Mouse (Mus musculus) mouse trophoblast stem cell (cell line): ENCODE results near the gene Slco1a5.
"Not testable (repeated sequence)": the region's sequence is repeated elsewhere in the genome, so short reads cannot be mapped to it uniquely, and the experiment has no call there.

Experiments used
- in situ Hi-C, 2 experiments: fragments of 300-500 bp; cut with MseI, MboI; formaldehyde crosslinking; loops; 2 replicates in 1 of 2; 3 replicates in 1 of 2; pipeline ENCODE4 v1.15.1; 2025

The Slco1a5 gene

DNA sequence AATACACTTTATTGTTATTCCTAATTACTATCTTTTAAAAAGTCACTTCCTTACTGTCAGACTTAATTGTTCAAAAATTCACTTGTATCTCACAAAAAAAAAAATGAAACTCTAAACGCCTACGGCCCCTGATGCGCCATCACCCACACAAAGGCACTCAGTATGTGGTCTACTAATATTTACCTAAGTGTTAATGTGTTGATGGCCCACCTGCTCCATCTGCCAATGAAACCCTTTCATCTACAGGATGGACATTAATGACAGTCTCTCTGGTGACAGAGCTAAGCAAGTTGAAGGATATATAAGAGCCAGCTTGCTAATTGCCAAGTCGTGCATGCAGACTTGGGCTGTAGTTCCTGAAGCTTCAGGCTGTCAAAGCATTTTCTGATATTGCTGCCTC lies 24.7 kb downstream of the Slco1a5 start, which contains the start of gene Iapp:
TSS of gene Iapp (plus strand) at position 326 of the 400 bp plus-strand sequence.
- in situ Hi-C loops, result no loop called here

GRCm38 (mm10) chr6:142289413-142290118 lies 33.2 kb downstream of the Slco1a5 start:
- in situ Hi-C loops, result no loop called here

- in situ Hi-C loops, result no loop called here
Measured at GRCm38 (mm10) chr6:142275721-142276442, 46.9 kb downstream of the Slco1a5 start.

DNA sequence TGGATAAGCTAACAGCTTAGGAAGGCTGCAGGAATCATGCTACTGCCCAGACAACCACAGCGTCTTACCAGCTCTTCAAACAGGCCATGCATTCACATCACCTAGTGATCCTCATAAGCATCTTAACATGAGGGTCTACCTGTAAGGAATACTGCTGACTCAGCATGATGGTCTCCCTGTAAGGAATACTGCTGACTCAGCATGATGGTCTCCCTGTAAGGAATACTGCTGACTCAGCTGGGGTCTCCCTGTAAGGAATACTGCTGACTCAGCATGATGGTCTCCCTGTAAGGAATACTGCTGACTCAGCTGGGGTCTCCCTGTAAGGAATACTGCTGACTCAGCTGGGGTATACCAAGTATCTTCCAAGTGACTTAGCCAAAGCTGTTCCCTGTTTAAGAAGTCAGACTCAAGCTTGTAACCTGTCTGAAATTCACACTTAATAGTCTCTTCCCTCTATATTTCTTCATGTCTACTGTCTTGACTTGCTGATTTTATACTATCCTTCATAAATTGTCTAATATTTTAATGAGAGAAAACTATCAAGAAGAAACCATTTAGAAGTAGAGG lies 72.0 kb downstream of the Slco1a5 start:
- in situ Hi-C loops, result not testable (repeated sequence)

- in situ Hi-C loops, result no loop called here
Measured at GRCm38 (mm10) chr6:142245065-142245464, 77.7 kb downstream of the Slco1a5 start.

- in situ Hi-C loops, result no loop called here
Measured at GRCm38 (mm10) chr6:142239468-142239867, 83.3 kb downstream of the Slco1a5 start.

DNA sequence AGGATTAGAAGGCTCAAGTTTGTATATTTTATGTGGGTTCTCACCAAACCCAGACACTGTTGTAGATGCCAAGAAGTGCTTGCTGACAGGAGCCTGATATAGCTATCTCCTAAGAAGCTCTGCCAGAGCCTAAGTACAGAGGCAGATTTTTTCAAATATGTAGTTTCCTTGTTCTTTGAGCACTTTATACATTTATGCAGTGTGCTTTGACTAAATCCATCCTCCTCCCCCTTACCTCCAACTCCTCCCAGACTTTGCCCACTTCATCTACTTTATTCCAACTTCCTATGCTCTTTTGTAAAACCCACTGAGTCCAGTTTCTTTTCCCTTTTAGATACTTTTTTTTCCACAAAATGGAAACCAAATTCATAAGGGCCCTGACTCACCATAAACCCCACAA lies 102.6 kb downstream of the Slco1a5 start:
- in situ Hi-C loops, result no loop called here

DNA sequence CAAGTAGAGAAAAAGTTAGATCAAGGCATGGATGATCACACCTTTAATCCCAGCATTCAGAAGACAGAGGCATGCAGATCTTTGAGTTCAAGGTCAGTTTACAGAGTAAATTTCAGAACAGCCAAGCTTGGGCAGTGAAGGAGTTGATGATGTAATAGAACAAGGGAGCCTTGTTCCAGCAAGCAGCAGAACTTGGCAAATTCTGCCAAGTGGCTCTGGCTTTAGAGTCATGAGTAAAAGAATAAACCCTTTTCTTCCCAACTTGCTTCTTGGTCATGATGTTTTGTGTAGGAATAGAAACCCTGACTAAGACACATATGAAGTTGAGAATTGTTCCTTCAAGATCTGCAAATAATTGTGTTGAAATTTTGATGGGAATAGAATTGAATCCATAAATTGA lies 111.0 kb downstream of the Slco1a5 start:
- in situ Hi-C loops, result no loop called here

GRCm38 (mm10) chr6:142209749-142210148 lies 113.0 kb downstream of the Slco1a5 start:
- in situ Hi-C loops, result no loop called here

GRCm38 (mm10) chr6:142208421-142208820 lies 114.4 kb downstream of the Slco1a5 start, which contains the start of gene Slco1a6:
Slco1a6 (minus strand) TSS chr6:142208521.
- in situ Hi-C loops, result no loop called here

- in situ Hi-C loops, result no loop called here
Measured at GRCm38 (mm10) chr6:142200524-142200923, 122.3 kb downstream of the Slco1a5 start.

DNA sequence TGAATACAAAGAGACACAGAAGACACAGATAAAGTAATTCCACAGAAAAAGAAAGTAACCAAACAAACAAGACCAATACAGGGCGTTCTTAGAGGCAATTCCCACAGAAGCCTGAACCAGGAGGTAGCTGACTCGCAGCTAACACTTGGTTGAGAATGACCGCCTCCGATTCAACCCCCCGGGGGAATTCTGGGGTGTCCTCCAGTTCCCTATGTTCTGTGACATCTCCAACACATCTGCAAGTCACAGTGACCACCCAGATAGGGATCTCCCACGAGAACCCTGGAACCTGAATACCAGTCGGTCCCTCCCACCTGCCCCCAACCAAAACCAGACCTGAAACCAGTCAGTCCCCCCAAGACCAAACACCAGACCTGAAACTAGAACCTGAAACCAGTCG lies 128.5 kb downstream of the Slco1a5 start:
- in situ Hi-C loops, result no loop called here

GRCm38 (mm10) chr6:142191962-142192361 lies 130.8 kb downstream of the Slco1a5 start:
- in situ Hi-C loops, result no loop called here

DNA sequence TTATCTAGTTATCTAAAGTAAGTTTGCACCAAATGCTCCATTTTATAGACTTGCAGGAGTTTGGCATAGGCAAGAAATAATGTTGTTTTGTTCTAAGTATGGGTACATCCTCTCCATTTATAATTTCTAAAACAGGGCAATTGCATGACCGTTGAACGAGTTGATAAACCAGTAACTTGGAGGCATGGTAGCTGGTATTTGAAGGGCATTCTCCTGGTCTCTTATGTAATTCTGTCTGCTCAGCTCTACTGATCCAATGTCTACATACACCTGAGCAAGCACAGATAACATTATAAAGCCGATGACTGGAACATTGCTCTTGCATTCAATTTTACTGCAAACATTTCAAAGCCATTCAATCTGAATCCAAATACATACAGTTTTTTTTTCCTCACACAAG lies 135.4 kb downstream of the Slco1a5 start:
- in situ Hi-C loops, result no loop called here

DNA sequence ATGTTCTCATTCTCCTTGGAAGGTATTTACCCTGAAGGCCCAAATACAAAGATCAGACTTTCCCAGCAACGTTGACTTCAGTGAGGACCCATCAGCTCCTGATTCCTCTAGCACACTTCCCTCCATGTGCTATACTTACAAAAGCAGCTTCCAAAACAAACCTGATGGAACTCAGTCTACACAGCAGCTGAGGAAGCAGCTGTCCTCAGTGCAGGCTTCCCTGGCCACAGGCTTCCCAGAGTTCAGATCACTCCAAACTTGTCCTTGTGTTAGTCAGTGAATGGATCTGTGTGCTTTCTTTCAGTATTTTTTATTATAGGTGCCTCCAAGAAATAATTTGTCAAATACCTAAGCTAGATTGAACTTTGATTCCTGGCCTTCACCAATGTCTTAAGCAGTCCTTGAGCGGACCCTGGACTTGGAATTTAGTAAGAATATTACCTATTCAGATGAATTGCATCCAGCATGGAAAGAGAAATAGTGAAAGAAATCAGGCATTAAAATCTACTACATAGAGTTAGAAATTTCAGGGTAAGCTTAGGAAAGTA lies 136.8 kb downstream of the Slco1a5 start:
- in situ Hi-C loops, result no loop called here
